Mouse (Mus musculus) embryonic fibroblast, embryonic 13.5 days (primary cell): Measurements from ENCODE around the gene Ttc12.
A peak's percentile ranks its signal among the peaks of the same experiment; 100 is the strongest.

ENCODE experiments used
- CTCF ChIP-seq: IDR thresholded peaks from 2 replicates; pipeline ENCODE4 v1.5.1; 2011; ENCODE audit warnings: mild to moderate bottlenecking, control low read depth, low read length, moderate library complexity, borderline replicate concordance; ENCODE audit not compliant: insufficient read depth
- POLR2A ChIP-seq: IDR thresholded peaks from 2 replicates; pipeline ENCODE4 v1.6.1; 2011; ENCODE audit warnings: low read depth, mild to moderate bottlenecking, control low read depth, low read length, moderate library complexity

- TF ChIP-seq POLR2A (no peak), CTCF (peak; percentile 100)
Observed at GRCm38 (mm10) chr9:49488912-49489895, 3.2 kb upstream of the Ttc12 start.
